Mouse (Mus musculus) ES-Bruce4 (cell line): ENCODE measurements at regions not wholly inside any gene's neighbourhood (a gene's known extent, or its start where the extent isn't known, plus 50 kb on each side); places are given as distances from the start of the nearest gene placed in this dataset.

ENCODE experiments used
- H3K27ac ChIP-seq: 2 replicates; pipeline ENCODE4 v1.5.1; 2012; ENCODE audit warnings: low read length, inconsistent platforms; ENCODE audit not compliant: insufficient read depth
- H3K27me3 ChIP-seq: 2 replicates; pipeline ENCODE4 v1.6.1; 2012; ENCODE audit warnings: mild to moderate bottlenecking, low read length, inconsistent platforms; ENCODE audit not compliant: control insufficient read depth, poor library complexity, insufficient read depth, severe bottlenecking
- H3K36me3 ChIP-seq: 2 replicates; pipeline ENCODE4 v1.6.1; 2012; ENCODE audit warnings: inconsistent platforms, mild to moderate bottlenecking, low read length, moderate library complexity; ENCODE audit not compliant: control insufficient read depth, poor library complexity, insufficient read depth, severe bottlenecking
- H3K4me1 ChIP-seq: one replicate; pipeline ENCODE4 v1.8.1; 2011; ENCODE audit warnings: low read length; ENCODE audit not compliant: control insufficient read depth, insufficient read depth
- H3K4me3 ChIP-seq: 2 replicates; pipeline ENCODE4 v1.5.1; 2011; ENCODE audit warnings: low read depth, mild to moderate bottlenecking, low read length
- H3K9ac ChIP-seq: 2 replicates; pipeline ENCODE4 v1.6.1; 2012; ENCODE audit warnings: low read depth, mild to moderate bottlenecking, inconsistent platforms; ENCODE audit not compliant: poor library complexity, severe bottlenecking
- H3K9me3 ChIP-seq: replicated peaks from 2 replicates; pipeline ENCODE4 v1.6.1; 2012; ENCODE audit warnings: mild to moderate bottlenecking, low read length, inconsistent platforms; ENCODE audit not compliant: control insufficient read depth, poor library complexity, insufficient read depth, severe bottlenecking
- CTCF ChIP-seq: IDR thresholded peaks from one replicate; pipeline ENCODE4 v1.8.1; 2011; ENCODE audit warnings: low read depth, low read length
- EP300 ChIP-seq: IDR thresholded peaks from 2 replicates; pipeline ENCODE4 v1.6.1; 2011; ENCODE audit warnings: low read depth, low read length; ENCODE audit not compliant: insufficient read depth
- POLR2A ChIP-seq: IDR thresholded peaks from one replicate; pipeline ENCODE4 v1.8.1; 2011; ENCODE audit warnings: low read length; ENCODE audit not compliant: insufficient read depth

DNA sequence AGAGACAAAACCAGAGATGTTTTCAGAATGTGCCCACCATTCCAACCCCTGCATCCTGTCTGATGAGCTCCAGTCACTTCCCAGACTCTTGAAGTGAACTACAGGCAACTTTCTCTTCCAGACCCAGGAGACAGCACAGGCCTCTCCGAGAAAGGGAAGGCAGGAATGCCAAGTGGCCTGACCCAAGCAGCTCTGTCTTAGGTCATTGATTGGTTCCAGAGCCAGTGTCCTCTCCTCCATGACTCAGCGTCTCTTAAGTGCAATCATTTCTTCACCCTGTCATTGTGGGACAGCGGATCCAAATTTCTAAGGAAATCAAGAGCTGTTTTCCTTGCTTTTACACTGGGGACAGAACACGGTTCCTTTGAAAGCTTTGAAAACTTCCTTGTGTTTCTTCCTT, 329.2 kb upstream of the Nfe2l3 start:
- no peak overlapping the region for H3K27ac ChIP-seq
- no peak overlapping the region for H3K9ac ChIP-seq
- TF ChIP-seq CTCF: no peak
- TF ChIP-seq POLR2A: no peak
- no peak for TF ChIP-seq EP300
- no peaks in the 10 kb centered on the region for H3K9me3 ChIP-seq
- H3K36me3 ChIP-seq: no peaks in the 10 kb centered on the region
- no peaks in the 10 kb centered on the region for H3K27me3 ChIP-seq
- H3K4me1 ChIP-seq: no peaks in the 10 kb centered on the region
- H3K4me3 ChIP-seq: no peak overlapping the region

GRCm38 (mm10) chr6:51104336-51104735, 328.1 kb upstream of the Nfe2l3 start:
- Histone ChIP-seq H3K36me3 (no peaks in the 10 kb centered on the region), H3K9ac (no peak overlapping the region), H3K27ac (no peak overlapping the region), H3K9me3 (no peaks in the 10 kb centered on the region), H3K4me1 (no peaks in the 10 kb centered on the region), H3K4me3 (no peak overlapping the region), H3K27me3 (no peaks in the 10 kb centered on the region)
- no peak for TF ChIP-seq CTCF
- no peak for TF ChIP-seq EP300
- TF ChIP-seq POLR2A: no peak

GRCm38 (mm10) chr6:51108336-51108956, 324.0 kb upstream of the Nfe2l3 start:
- TF ChIP-seq POLR2A (no peak), EP300 (no peak), CTCF (no peak)
- Histone ChIP-seq H3K4me3 (no peak overlapping the region), H3K4me1 (no peaks in the 10 kb centered on the region), H3K27ac (no peak overlapping the region), H3K9me3 (no peaks in the 10 kb centered on the region), H3K27me3 (no peaks in the 10 kb centered on the region), H3K36me3 (no peaks in the 10 kb centered on the region), H3K9ac (no peak overlapping the region)

- no peak overlapping the region for H3K4me3 ChIP-seq
- no peak overlapping the region for H3K27ac ChIP-seq
- TF ChIP-seq CTCF (no peak), POLR2A (no peak), EP300 (no peak)
- H3K9ac ChIP-seq: no peak overlapping the region
- H3K36me3 ChIP-seq: no peaks in the 10 kb centered on the region
- no peaks in the 10 kb centered on the region for H3K27me3 ChIP-seq
- H3K4me1 ChIP-seq: no peaks in the 10 kb centered on the region
- no peaks in the 10 kb centered on the region for H3K9me3 ChIP-seq
Observed at GRCm38 (mm10) chr6:51110596-51110995, 321.9 kb upstream of the Nfe2l3 start.

DNA sequence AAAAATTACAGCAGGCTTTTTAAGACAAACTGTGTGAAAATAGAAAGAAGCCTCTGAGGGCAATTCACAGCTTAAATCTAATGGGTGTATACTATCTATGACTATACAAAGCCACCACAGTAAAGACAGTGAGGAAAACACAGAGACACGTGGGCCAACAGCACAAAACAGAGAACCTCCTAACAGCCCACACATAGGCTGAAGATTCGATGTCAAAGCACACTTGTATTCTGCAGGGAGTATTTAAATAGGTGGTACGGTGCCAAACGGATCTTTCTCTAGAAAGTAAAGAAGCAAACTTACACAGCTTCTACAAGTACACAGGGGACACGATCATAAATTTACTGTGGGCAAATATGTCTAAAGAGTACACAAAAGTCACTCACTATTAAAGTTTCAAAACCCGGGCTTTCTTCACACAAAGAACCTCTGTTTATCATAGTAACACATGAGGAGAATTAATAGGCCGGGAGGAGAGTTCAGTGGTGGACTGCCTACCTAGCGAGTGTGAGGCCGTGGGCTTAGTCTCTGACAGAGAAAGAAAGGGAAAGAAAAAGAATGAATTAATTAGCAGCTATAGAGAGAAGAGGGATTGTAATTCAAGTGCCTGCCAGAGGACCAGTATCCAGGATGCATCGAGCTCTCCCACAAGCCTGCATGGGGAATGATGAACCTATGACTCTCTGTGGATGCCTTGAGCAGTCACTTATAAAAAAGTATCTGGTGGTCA, 317.7 kb upstream of the Nfe2l3 start:
- H3K4me1 ChIP-seq: no peaks in the 10 kb centered on the region
- H3K4me3 ChIP-seq: no peak overlapping the region
- H3K27me3 ChIP-seq: no peaks in the 10 kb centered on the region
- no peak overlapping the region for H3K27ac ChIP-seq
- TF ChIP-seq CTCF (no peak), POLR2A (no peak), EP300 (no peak)
- H3K9me3 ChIP-seq: no peaks in the 10 kb centered on the region
- no peaks in the 10 kb centered on the region for H3K36me3 ChIP-seq
- no peak overlapping the region for H3K9ac ChIP-seq

DNA sequence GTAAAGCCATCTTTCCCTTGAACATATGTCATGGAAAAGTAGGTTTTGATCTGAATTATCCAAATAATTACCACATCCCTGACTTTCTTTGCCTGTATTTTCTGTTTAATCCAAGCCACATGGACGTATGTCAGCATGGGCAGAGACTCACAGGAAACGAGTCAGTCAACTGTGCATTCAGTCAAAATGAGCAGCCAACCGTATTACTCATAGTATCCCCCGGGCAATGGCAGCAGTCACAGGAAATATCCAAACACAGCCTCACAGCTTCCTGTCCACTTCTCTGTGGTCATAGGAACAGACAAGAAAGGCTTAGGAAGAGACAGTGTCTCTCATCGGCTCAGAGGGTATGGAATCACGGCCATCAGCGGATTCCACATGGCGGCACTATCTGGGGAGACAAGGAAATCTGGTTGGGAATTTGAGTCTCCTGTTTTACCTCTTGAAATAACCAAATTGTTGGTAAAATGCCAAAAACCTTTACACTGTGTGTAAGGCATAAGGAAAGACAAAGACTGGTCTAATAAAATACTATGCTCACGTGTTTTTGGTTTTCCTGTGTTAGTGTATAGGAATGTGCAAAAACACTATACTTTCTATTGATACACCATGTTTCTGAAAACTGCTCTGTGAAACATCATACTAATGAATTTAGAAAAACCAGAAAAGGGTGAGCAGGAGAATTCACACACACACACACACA, 313.5 kb upstream of the Nfe2l3 start:
- no peaks in the 10 kb centered on the region for H3K36me3 ChIP-seq
- H3K4me3 ChIP-seq: no peak overlapping the region
- no peaks in the 10 kb centered on the region for H3K4me1 ChIP-seq
- TF ChIP-seq POLR2A (no peak), CTCF (no peak), EP300 (no peak)
- H3K9me3 ChIP-seq: no peaks in the 10 kb centered on the region
- H3K27ac ChIP-seq: no peak overlapping the region
- no peak overlapping the region for H3K9ac ChIP-seq
- no peaks in the 10 kb centered on the region for H3K27me3 ChIP-seq
